Mouse (Mus musculus) heart, embryonic 14.5 days (tissue): Measurements from ENCODE around the gene H6pd. TPM values are rescaled to one million over a fixed set of nuclear protein-coding genes. Genes with fewer than 3 reads are reported as not detected.

Experiments used
- ATAC-seq: fragments of 200-750 bp; cut with Nextera tagmentation; 2 replicates; pipeline ENCODE4 v1.8.0; 2017; ENCODE audit warnings: low read depth, moderate TSS enrichment; ENCODE audit not compliant: insufficient number of reproducible peaks, insufficient read depth, low FRiP score
- H3K27ac ChIP-seq, 2 experiments: fragments of 200-500 bp in 1 of 2; fragments of 300-500 bp in 1 of 2; sonication (generic) in 1 of 2; replicated peaks in 1 of 2; 2 replicates each; pipeline ENCODE4 v1.5.1; 2012 to 2014; ENCODE audit warnings: low read depth in 2 of 2, low read length in 2 of 2, control low read depth in 1 of 2, mild to moderate bottlenecking in 1 of 2, mixed read lengths in 1 of 2; ENCODE audit not compliant: control insufficient read depth in 1 of 2, insufficient read depth in 1 of 2
- H3K27me3 ChIP-seq: fragments of 300-500 bp; sonication (generic); 2 replicates; pipeline ENCODE4 v1.6.1; 2014; ENCODE audit warnings: mild to moderate bottlenecking, low read length, control low read depth; ENCODE audit not compliant: control insufficient read depth, insufficient read depth
- H3K36me3 ChIP-seq: fragments of 300-500 bp; sonication (generic); 2 replicates; pipeline ENCODE4 v1.6.1; 2014; ENCODE audit warnings: mild to moderate bottlenecking, control low read depth, low read length, mixed read lengths; ENCODE audit not compliant: control insufficient read depth, insufficient read depth
- H3K4me1 ChIP-seq, 2 experiments: fragments of 200-500 bp in 1 of 2; fragments of 300-500 bp in 1 of 2; sonication (generic) in 1 of 2; 2 replicates each; pipeline ENCODE4 v1.6.1; 2012 to 2014; ENCODE audit warnings: low read length in 2 of 2, control low read depth in 1 of 2, mixed read lengths in 1 of 2; ENCODE audit not compliant: control insufficient read depth in 2 of 2, insufficient read depth in 2 of 2
- H3K4me2 ChIP-seq: fragments of 300-500 bp; sonication (generic); 2 replicates; pipeline ENCODE4 v1.6.1; 2014; ENCODE audit warnings: mild to moderate bottlenecking, low read length
- H3K4me3 ChIP-seq, 2 experiments: fragments of 200-500 bp in 1 of 2; fragments of 300-500 bp in 1 of 2; sonication (generic) in 1 of 2; 2 replicates each; pipeline ENCODE4 v1.5.1; 2012 to 2014; ENCODE audit warnings: low read length in 2 of 2, mild to moderate bottlenecking in 2 of 2, control low read depth in 1 of 2, low read depth in 1 of 2, moderate library complexity in 1 of 2; ENCODE audit not compliant: control insufficient read depth in 1 of 2, insufficient read depth in 1 of 2
- H3K9ac ChIP-seq: fragments of 300-500 bp; sonication (generic); 2 replicates; pipeline ENCODE4 v1.6.1; 2014; ENCODE audit warnings: mild to moderate bottlenecking, low read length
- H3K9me3 ChIP-seq: fragments of 300-500 bp; sonication (generic); 2 replicates; pipeline ENCODE4 v1.6.1; 2016; ENCODE audit warnings: low read length, control low read depth; ENCODE audit not compliant: control insufficient read depth
- WGBS: fragments of 180-500 bp; shearing (Covaris S2); extraction: QIAGEN DNeasy Blood & Tissue Kit; methylation state at CpG from one replicate; pipeline ENCODE4 v1.1.7; 2014; 5-methylcytosine and 5-hydroxymethylcytosine counted together
- polyA plus RNA-seq: library from polyadenylated mRNA; unstranded; fragments of >200 nt; fragmentation: Nextera tagmentation; extraction: Ambion mirVana; gene quantifications from 2 replicates; pipeline ENCODE4 v1.2.1, GENCODE M21; 2014

The H6pd gene
- polyA plus RNA-seq, 1 experiment from 2014 or later = 8.9 TPM

- ATAC-seq = no peak
These were observed 49.0 kb downstream of the H6pd start for GRCm38 (mm10) chr4:149959816-149960215.

GRCm38 (mm10) chr4:149958566-149958965 lies 50.3 kb downstream of the H6pd start:
- peaks cover 20% of the 10 kb centered on the region for H3K27me3 ChIP-seq
- H3K4me1 ChIP-seq = peaks cover 9 to 10% of the 10 kb centered on the region in 2 experiments
- H3K4me3 ChIP-seq = no peak overlapping the region
- ATAC-seq = no peak
- no peak overlapping the region for H3K27ac ChIP-seq
- H3K4me2 ChIP-seq = no peak overlapping the region
- 4% methylated on average over 5 of the region's 5 CpGs for WGBS
- no peaks in the 10 kb centered on the region for H3K36me3 ChIP-seq
- H3K9ac ChIP-seq = no peak overlapping the region
- no peaks in the 10 kb centered on the region for H3K9me3 ChIP-seq

More at GRCm38 (mm10) chr4:149959816-149960215, 49.0 kb downstream of the H6pd start:
- H3K36me3 ChIP-seq = no peaks in the 10 kb centered on the region
- no peaks in the 10 kb centered on the region for H3K9me3 ChIP-seq
- peaks cover 7 to 9% of the 10 kb centered on the region in 2 experiments for H3K4me1 ChIP-seq
- H3K9ac ChIP-seq = no peak overlapping the region
- H3K4me3 ChIP-seq = no peak overlapping the region
- 53% methylated on average over 10 of the region's 10 CpGs for WGBS
- no peak overlapping the region for H3K27ac ChIP-seq
- no peak overlapping the region for H3K4me2 ChIP-seq
- H3K27me3 ChIP-seq = peaks cover 20% of the 10 kb centered on the region

GRCm38 (mm10) chr4:149956048-149956447 lies 52.8 kb downstream of the H6pd start:
- no peaks in the 10 kb centered on the region for H3K9me3 ChIP-seq
- H3K4me1 ChIP-seq = peaks cover 9 to 13% of the 10 kb centered on the region in 2 experiments
- no peak overlapping the region for H3K9ac ChIP-seq
- peaks cover 23% of the 10 kb centered on the region for H3K27me3 ChIP-seq
- no peak overlapping the region for H3K27ac ChIP-seq
- no peak for ATAC-seq
- peak overlapping the region in 1 of 2 experiments; percentile 61; a peak in 2 of 4 replicates for H3K4me3 ChIP-seq
- H3K36me3 ChIP-seq = no peaks in the 10 kb centered on the region
- 30% methylated on average over 13 of the region's 13 CpGs for WGBS
- peak overlapping the region; percentile 98 for H3K4me2 ChIP-seq

- Histone ChIP-seq H3K27me3 (peaks cover 23% of the 10 kb centered on the region), H3K9ac (peak overlapping the region; percentile 60), H3K27ac (no peak overlapping the region), H3K4me1 (peaks cover 9 to 13% of the 10 kb centered on the region in 2 experiments), H3K4me2 (peak overlapping the region; percentile 98), H3K36me3 (no peaks in the 10 kb centered on the region), H3K4me3 (peak overlapping the region; percentile 41 to 61), H3K9me3 (no peaks in the 10 kb centered on the region)
- no peak for ATAC-seq
- 13% methylated on average over 15 of the region's 15 CpGs for WGBS
These were observed 53.2 kb downstream of the H6pd start for GRCm38 (mm10) chr4:149955631-149956030.

- peak within 1 kb of the TSS; percentile 76 for H3K9ac ChIP-seq
- peak within 1 kb of the TSS; percentile 61 to 75 for H3K4me3 ChIP-seq
- H3K27me3 ChIP-seq = peaks cover 23% of the 10 kb centered on the region
- H3K9me3 ChIP-seq = no peaks in the 10 kb centered on the region
- peak; percentile 95 for ATAC-seq
- H3K36me3 ChIP-seq = no peaks in the 10 kb centered on the region
- H3K27ac ChIP-seq = peak within 1 kb of the TSS; percentile 24 to 45; a peak in 3 of 4 replicates
- peak within 1 kb of the TSS; percentile 98 for H3K4me2 ChIP-seq
- peaks cover 9 to 13% of the 10 kb centered on the region in 2 experiments for H3K4me1 ChIP-seq
- WGBS = 0% methylated on average over 41 of the region's 51 CpGs
These were observed 53.9 kb downstream of the H6pd start, which contains the start of gene Spsb1 for GRCm38 (mm10) chr4:149954893-149955439. Gene Spsb1 (minus strand): TSS chr4:149955043.

GRCm38 (mm10) chr4:149953621-149954481 lies 55.0 kb downstream of the H6pd start:
- peak overlapping the region; percentile 61 to 75 for H3K4me3 ChIP-seq
- no peak for ATAC-seq
- 4% methylated on average over 32 of the region's 32 CpGs for WGBS
- peak overlapping the region; percentile 76 for H3K9ac ChIP-seq
- H3K9me3 ChIP-seq = no peaks in the 10 kb centered on the region
- H3K27me3 ChIP-seq = peaks cover 23% of the 10 kb centered on the region
- H3K4me1 ChIP-seq = peaks cover 9 to 15% of the 10 kb centered on the region in 2 experiments
- no peaks in the 10 kb centered on the region for H3K36me3 ChIP-seq
- peak overlapping the region in 1 of 2 experiments; percentile 45; a peak in 2 of 4 replicates for H3K27ac ChIP-seq
- peak overlapping the region; percentile 98 for H3K4me2 ChIP-seq

- Histone ChIP-seq H3K4me3 (no peak overlapping the region), H3K27me3 (peaks cover 19% of the 10 kb centered on the region), H3K27ac (no peak overlapping the region), H3K9ac (no peak overlapping the region), H3K4me2 (no peak overlapping the region), H3K36me3 (no peaks in the 10 kb centered on the region), H3K9me3 (no peaks in the 10 kb centered on the region), H3K4me1 (peaks cover 23 to 29% of the 10 kb centered on the region in 2 experiments)
- no peak for ATAC-seq
- 86% methylated on average over 9 of the region's 9 CpGs for WGBS
These were observed 56.6 kb downstream of the H6pd start for GRCm38 (mm10) chr4:149952201-149952600.
